Mouse (Mus musculus) regulatory T cell (primary cell): ENCODE results near the gene Abcc4.

Source experiments
- in situ Hi-C: fragments of 300-600 bp; cut with MboI, MseI; formaldehyde crosslinking; loops from one replicate; pipeline ENCODE4 v1.15.1; 2025; ENCODE audit warnings: high pct_unique_total_duplicates

Abcc4 gene

GRCm38 (mm10) chr14:118705808-118706731 lies at the start of gene Abcc4:
Abcc4 (minus strand) TSS chr14:118706219.
- in situ Hi-C loops: loop anchor here (5.0 kb wide), 1 partner anchor 34 kb away; no protein-coding TSS in a partner anchor

- in situ Hi-C loops: no loop called here
Measured at GRCm38 (mm10) chr14:118751193-118751753, 45.3 kb upstream of the Abcc4 start.

GRCm38 (mm10) chr14:118750505-118751192 lies 44.6 kb upstream of the Abcc4 start:
- in situ Hi-C loops: no loop called here

DNA sequence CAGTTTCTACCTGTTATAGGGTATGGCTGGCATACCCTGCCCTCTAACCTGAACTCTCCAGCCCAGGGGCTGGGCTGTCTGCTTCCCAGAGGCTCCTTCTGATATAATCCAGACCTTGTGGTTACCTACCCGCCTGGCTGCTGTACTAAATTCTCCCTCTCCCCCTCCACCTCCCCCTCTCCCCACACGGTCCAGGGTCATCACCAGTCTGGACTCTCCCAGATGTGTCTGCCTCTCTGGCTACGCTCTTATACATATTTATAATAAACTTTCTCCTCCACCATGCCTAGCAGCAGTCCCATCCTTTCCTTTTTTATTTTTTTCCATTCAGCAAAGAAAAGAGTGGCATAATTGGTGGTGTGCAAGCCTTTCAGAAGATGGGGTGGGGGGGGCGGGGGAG lies 43.7 kb upstream of the Abcc4 start:
- in situ Hi-C loops: no loop called here

- in situ Hi-C loops: no loop called here
Measured at GRCm38 (mm10) chr14:118749068-118749467, 43.0 kb upstream of the Abcc4 start.

DNA sequence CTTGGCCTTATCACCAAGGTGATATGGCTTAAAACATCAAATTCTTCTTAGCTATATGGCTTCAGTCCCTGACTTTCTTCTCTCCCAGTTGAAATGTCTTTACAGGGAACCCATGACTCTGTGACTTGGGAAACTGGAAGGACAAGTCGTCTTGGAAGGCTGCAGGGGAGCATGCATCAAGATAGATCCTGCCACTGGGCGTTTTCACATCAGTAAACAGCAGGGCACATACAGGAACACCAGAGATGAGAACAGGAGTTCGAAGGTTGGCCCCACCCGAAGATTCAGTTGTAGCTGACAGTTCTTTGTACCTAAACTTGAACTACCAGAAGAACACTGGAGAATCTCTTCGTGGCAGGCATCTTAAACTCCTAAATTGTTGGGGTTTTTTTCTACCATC lies 36.8 kb upstream of the Abcc4 start:
- in situ Hi-C loops: no loop called here

DNA sequence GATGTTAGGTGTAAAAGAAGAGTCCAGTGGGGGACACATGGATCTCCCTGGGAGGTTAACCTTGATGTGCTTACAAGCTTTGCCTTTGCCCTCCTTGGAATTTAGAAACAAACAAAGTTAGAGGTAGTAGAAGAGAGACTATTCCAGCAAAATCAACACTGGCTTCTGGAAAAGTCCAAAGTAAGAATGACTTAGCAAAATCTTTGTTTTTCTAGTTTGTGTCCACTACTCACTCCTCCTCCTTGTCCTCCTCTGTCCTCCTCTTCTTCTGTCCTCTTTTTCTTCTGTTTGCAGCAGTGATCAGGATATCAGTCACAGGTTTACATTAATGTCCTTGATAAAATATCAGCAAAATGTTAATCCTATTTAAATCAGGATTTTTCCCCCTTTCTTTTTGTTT lies 35.8 kb upstream of the Abcc4 start:
- in situ Hi-C loops: no loop called here

DNA sequence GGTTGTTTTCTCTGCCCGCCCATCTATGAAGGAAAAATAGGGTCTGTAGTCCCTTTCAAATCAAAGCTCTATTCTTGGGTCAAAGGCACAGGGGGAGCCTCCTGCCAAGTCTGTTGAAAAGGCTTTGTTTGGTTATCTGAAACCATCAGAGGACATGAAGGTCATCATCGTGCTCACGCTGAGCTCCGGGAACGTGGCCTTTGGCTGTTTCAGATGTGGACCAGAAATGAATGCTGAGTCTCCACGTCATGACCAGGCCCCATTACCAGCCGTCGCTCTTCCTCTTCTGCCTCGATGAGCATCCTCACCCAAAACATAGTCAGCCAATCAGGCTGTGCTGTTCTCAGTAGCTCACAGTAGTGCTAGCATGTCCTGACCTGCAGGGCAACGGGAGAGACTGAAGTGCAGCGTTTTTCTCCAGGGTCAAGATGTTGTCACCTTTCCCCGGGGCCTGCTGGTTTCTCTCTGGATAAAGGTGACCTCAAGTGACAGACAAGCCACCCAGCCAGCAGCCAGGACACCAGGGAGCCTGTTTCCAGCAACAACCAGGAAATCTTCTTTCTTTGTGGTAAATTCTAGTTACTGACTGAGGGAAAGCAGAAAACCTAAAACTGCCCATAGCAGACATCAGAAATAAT lies 31.4 kb upstream of the Abcc4 start:
- in situ Hi-C loops: no loop called here

DNA sequence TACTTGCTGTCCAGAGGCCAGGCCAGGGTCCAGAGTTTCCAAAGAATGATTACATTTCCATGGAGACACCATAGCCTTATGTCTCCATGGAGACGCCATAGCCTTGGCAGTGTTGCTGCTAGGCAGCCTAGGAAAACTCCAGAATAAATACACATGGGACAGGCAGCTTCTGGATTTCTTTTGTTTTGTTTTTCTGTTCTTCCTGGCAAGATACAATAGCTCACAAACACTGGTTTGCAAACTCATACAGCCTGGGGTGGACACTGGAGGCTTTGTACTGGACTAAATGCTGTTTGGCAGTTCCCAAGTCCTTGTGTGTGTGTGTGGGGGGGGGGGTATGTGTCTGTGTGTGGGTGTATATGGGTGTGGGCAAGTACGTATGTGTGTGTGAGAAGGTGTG lies 29.1 kb upstream of the Abcc4 start:
- in situ Hi-C loops: no loop called here

DNA sequence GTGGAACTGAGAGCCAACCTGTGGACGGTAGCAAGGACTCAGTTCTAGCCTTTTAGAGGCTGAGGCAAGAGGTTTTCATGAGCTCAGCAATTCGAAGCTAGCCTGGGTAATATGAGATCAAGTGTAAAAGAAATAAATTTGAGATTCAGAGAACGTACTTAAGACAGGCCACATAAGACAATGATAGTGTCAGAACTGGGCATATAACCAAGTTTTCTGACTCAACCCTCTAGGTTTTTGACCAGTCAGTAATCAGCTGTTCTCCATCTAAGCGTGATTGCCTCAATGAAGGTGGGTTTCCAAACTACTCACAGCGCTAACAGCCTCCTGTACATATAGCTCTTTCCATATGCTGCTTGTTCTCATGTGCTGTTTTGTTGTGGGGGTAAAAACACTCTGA lies 27.1 kb upstream of the Abcc4 start:
- in situ Hi-C loops: no loop called here

GRCm38 (mm10) chr14:118730631-118731030 lies 24.6 kb upstream of the Abcc4 start:
- in situ Hi-C loops: no loop called here

GRCm38 (mm10) chr14:118725467-118725866 lies 19.4 kb upstream of the Abcc4 start:
- in situ Hi-C loops: no loop called here

GRCm38 (mm10) chr14:118723920-118724693 lies 18.1 kb upstream of the Abcc4 start:
- in situ Hi-C loops: no loop called here

GRCm38 (mm10) chr14:118719566-118720174 lies 13.7 kb upstream of the Abcc4 start:
- in situ Hi-C loops: no loop called here

DNA sequence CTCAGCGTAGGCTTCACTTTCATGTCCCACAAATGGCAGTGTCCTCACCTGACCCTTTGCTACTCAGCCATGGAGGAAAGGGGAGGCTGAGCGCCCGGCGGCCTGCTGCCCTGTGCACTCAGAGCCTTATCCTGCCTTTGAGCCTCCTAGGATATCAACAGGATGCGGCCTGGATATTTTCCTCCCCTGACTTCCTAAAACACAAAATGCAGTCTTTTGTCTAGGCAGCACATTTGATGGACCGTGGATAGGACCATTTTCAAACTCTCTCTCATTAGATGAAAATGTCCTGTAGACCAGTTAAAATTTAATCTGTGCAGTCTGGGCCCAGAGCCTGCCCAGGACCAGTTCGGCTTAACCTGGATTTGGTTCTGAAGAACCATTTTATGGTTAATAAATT lies 12.6 kb upstream of the Abcc4 start:
- in situ Hi-C loops: no loop called here

GRCm38 (mm10) chr14:118716372-118717312 lies 10.6 kb upstream of the Abcc4 start:
- in situ Hi-C loops: no loop called here

GRCm38 (mm10) chr14:118714720-118715119 lies 8.7 kb upstream of the Abcc4 start:
- in situ Hi-C loops: no loop called here

- in situ Hi-C loops: no loop called here
Measured at GRCm38 (mm10) chr14:118714320-118714719, 8.3 kb upstream of the Abcc4 start.

- in situ Hi-C loops: no loop called here
Measured at GRCm38 (mm10) chr14:118713869-118714268, 7.8 kb upstream of the Abcc4 start.

DNA sequence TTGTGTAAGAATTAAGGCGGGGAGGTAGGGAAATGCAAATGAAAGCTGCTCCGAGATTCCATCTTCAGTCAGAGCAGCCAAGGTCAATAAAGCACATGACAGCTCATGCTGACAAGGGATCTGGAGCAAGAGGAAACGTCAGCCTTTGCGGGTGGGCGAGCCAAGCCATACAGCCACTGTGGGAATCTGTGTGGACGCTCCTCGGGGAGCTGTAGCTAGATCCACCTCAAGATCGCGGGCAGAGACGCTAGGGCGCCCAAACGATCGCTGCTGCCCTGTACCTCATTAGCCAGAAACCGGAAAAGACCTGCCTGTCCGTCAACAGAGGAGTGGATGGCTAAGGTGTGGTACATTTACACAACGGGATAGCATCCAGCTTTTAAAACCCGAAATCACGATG lies 7.4 kb upstream of the Abcc4 start:
- in situ Hi-C loops: no loop called here
